ENCODE assay signal across 11 mouse cellular contexts in genomic region chr2:51753565-51754031, GRCm38 (mm10).
DNase-seq lines count a peak whose midpoint lies in the region; ATAC-seq and TF ChIP-seq lines count a peak whose summit lies in the region.
"Had no signal": no experiment of that assay in that cellular context is flagged by ENCODE, and none has a peak within 500 bp of the region (broad histone marks: within the 10 kb centered on the region; RNA-seq: fewer than 3 reads in every experiment).

No protein-coding gene starts in this region.

- no peak overlapping the region for H3K9ac ChIP-seq in midbrain, embryonic 11.5 days (ENCODE audit: low read length)

- H3K27ac ChIP-seq in hindbrain, embryonic 10.5 days, result peak overlapping the region; percentile 78
- peak overlapping the region; percentile 50 for H3K27ac ChIP-seq in midbrain, embryonic 11.5 days (ENCODE audit: low read depth, low read length)

- ATAC-seq in midbrain, embryonic 11.5 days (ENCODE audit: low FRiP score), result peak; percentile 68
- ATAC-seq: lung, postnatal 0 days had no signal

- 0 out of 2 replicates have a peak, but pooled peaks cover 2% of the 10 kb centered on the region for H3K27me3 ChIP-seq in E14TG2a.4 (ENCODE audit: insufficient read depth, low read length)
- H3K27me3 ChIP-seq in hindbrain, embryonic 10.5 days (ENCODE audit: insufficient read depth, poor library complexity, severe bottlenecking), result no peaks in the 10 kb centered on the region
- H3K27me3 ChIP-seq in midbrain, embryonic 11.5 days (ENCODE audit: control insufficient read depth, insufficient read depth, low read length), result no peaks in the 10 kb centered on the region

- no peaks in the 10 kb centered on the region for H3K36me3 ChIP-seq in E14TG2a.4 (ENCODE audit: insufficient read depth, low read length)
- no peaks in the 10 kb centered on the region for H3K36me3 ChIP-seq in hindbrain, embryonic 10.5 days
- H3K36me3 ChIP-seq in midbrain, embryonic 11.5 days (ENCODE audit: control insufficient read depth, insufficient read depth, low read length), result no peaks in the 10 kb centered on the region

- DNase-seq in R1 (ENCODE audit: low read depth, low spot score), result peak; percentile 91
- no peak for DNase-seq in hindbrain, embryonic 10.5 days (ENCODE audit: low spot score)
- DNase-seq in midbrain, embryonic 11.5 days (ENCODE audit: low spot score, missing footprints), result no peak
- no peak for DNase-seq in lung, adult 18-20 months
- DNase-seq in left cerebral cortex, adult 11 months (ENCODE audit: low spot score), result no peak
- DNase-seq in kidney, postnatal 10 days, result no peak
- DNase-seq in cerebellum, adult 11-12 months, result no peak
- DNase-seq: kidney, adult 18-20 months had no signal

- H3K9me3 ChIP-seq in E14TG2a.4 (ENCODE audit: low read length), result no peaks in the 10 kb centered on the region
- no peaks in the 10 kb centered on the region for H3K9me3 ChIP-seq in hindbrain, embryonic 10.5 days
- H3K9me3 ChIP-seq in midbrain, embryonic 11.5 days (ENCODE audit: control insufficient read depth, low read length), result no peaks in the 10 kb centered on the region

- 52% methylated on average over 7 of the region's 7 CpGs for WGBS in hindbrain, embryonic 10.5 days
- 49% methylated on average over 7 of the region's 7 CpGs for WGBS in midbrain, embryonic 11.5 days

- H3K4me3 ChIP-seq in E14TG2a.4 (replicated peaks; ENCODE audit: low read length), result peak overlapping the region; percentile 39
- no peak overlapping the region for H3K4me3 ChIP-seq in hindbrain, embryonic 10.5 days
- H3K4me3 ChIP-seq in midbrain, embryonic 11.5 days (ENCODE audit: low read depth, low read length), result no peak overlapping the region

- TF ChIP-seq CTCF in E14TG2a.4 (conservative IDR thresholded peaks at IDR 0.05; ENCODE audit: low read length), result no peak

- H3K4me2 ChIP-seq in midbrain, embryonic 11.5 days, result no peak overlapping the region; the same call in 1 of the 2 replicates
- H3K4me2 ChIP-seq: liver, embryonic 11.5 days had no signal

- H3K4me1 ChIP-seq in E14TG2a.4 (replicated peaks; ENCODE audit: low read depth, low read length), result peaks cover 41% of the 10 kb centered on the region
- peaks cover 31% of the 10 kb centered on the region for H3K4me1 ChIP-seq in hindbrain, embryonic 10.5 days (replicated peaks)
- peaks cover 4% of the 10 kb centered on the region; the same call in 1 of the 2 replicates for H3K4me1 ChIP-seq in midbrain, embryonic 11.5 days (ENCODE audit: control insufficient read depth, insufficient read depth, low read length)
